Mouse (Mus musculus) right cerebral cortex, postnatal 10 days (tissue): ENCODE data around the gene Hist1h1b.
"Not testable (repeated sequence)": the region's sequence is repeated elsewhere in the genome, so short reads cannot be mapped to it uniquely, and the experiment has no call there.

ENCODE experiments used
- DNase-seq, 2 experiments: peaks; one replicate each; pipeline ENCODE4 v3.0.0; 2021; ENCODE audit warnings: low spot score in 2 of 2

Gene Hist1h1b

GRCm38 (mm10) chr13:21779767-21780731, at the start of gene Hist1h1b:
TSS of gene Hist1h1b (minus strand) at chr13:21780625.
- peak; percentile 48 to 51 for DNase-seq

GRCm38 (mm10) chr13:21828511-21828910, 48.1 kb upstream of the Hist1h1b start:
- no peak for DNase-seq

- DNase-seq: not testable (repeated sequence)
Measured at GRCm38 (mm10) chr13:21820082-21820890, 39.9 kb upstream of the Hist1h1b start.

- DNase-seq: not testable (repeated sequence)
Measured at GRCm38 (mm10) chr13:21812092-21812491, 31.7 kb upstream of the Hist1h1b start.

GRCm38 (mm10) chr13:21811539-21811938, 31.1 kb upstream of the Hist1h1b start, which contains the start of gene Hist1h4m:
TSS of gene Hist1h4m (plus strand) at chr13:21811746.
- DNase-seq: peak in 1 of 2 experiments; percentile 39

- DNase-seq: not testable (repeated sequence)
Measured at GRCm38 (mm10) chr13:21811074-21811473, 30.6 kb upstream of the Hist1h1b start.

GRCm38 (mm10) chr13:21810073-21810472, 29.6 kb upstream of the Hist1h1b start, which contains the start of the genes Hist1h2bq and Hist1h2ao:
TSS of gene Hist1h2bq (minus strand) at chr13:21810197.
TSS of gene Hist1h2ao (plus strand) at chr13:21810465.
- DNase-seq: not testable (repeated sequence)

GRCm38 (mm10) chr13:21803058-21803457, 22.6 kb upstream of the Hist1h1b start:
- DNase-seq: not testable (repeated sequence)

- DNase-seq: not testable (repeated sequence)
Measured at GRCm38 (mm10) chr13:21797163-21797562, 16.7 kb upstream of the Hist1h1b start.

GRCm38 (mm10) chr13:21795584-21795983, 15.2 kb upstream of the Hist1h1b start:
- DNase-seq: no peak

GRCm38 (mm10) chr13:21790601-21791283, 10.3 kb upstream of the Hist1h1b start:
- DNase-seq: no peak

GRCm38 (mm10) chr13:21789925-21790324, 9.5 kb upstream of the Hist1h1b start:
- no peak for DNase-seq

- no peak for DNase-seq
Measured at GRCm38 (mm10) chr13:21787760-21788593, 7.6 kb upstream of the Hist1h1b start.

- peak; percentile 92 to 95 for DNase-seq
Measured at GRCm38 (mm10) chr13:21786899-21787629, 6.6 kb upstream of the Hist1h1b start, which contains the start of the genes Hist1h2an and Hist1h2bp. TSS of gene Hist1h2an (minus strand) at chr13:21787218. TSS of gene Hist1h2bp (plus strand) at chr13:21787461.

- no peak for DNase-seq
Measured at GRCm38 (mm10) chr13:21786189-21786898, 5.9 kb upstream of the Hist1h1b start.

GRCm38 (mm10) chr13:21784311-21784710, 3.9 kb upstream of the Hist1h1b start:
- no peak for DNase-seq

GRCm38 (mm10) chr13:21783734-21784161, 3.3 kb upstream of the Hist1h1b start:
- DNase-seq: no peak

- peak; percentile 65 to 83 for DNase-seq
Measured at GRCm38 (mm10) chr13:21783255-21783617, 2.8 kb upstream of the Hist1h1b start, which contains the start of gene Hist1h3i. TSS of gene Hist1h3i (minus strand) at chr13:21783370.
